Mouse (Mus musculus): ENCODE measurements around the gene Actr3. TPM values are rescaled to one million over a fixed set of nuclear protein-coding genes. Genes with fewer than 3 reads are reported as not detected.

Actr3 gene
- 224 TPM for polyA plus RNA-seq (2015; fragmentation: Illumina TruSeq; extraction: RNeasy Lipid Tissue Mini Kit (QIAGEN cat#74804); ENCODE audit: low read depth, low replicate concordance)

DNA sequence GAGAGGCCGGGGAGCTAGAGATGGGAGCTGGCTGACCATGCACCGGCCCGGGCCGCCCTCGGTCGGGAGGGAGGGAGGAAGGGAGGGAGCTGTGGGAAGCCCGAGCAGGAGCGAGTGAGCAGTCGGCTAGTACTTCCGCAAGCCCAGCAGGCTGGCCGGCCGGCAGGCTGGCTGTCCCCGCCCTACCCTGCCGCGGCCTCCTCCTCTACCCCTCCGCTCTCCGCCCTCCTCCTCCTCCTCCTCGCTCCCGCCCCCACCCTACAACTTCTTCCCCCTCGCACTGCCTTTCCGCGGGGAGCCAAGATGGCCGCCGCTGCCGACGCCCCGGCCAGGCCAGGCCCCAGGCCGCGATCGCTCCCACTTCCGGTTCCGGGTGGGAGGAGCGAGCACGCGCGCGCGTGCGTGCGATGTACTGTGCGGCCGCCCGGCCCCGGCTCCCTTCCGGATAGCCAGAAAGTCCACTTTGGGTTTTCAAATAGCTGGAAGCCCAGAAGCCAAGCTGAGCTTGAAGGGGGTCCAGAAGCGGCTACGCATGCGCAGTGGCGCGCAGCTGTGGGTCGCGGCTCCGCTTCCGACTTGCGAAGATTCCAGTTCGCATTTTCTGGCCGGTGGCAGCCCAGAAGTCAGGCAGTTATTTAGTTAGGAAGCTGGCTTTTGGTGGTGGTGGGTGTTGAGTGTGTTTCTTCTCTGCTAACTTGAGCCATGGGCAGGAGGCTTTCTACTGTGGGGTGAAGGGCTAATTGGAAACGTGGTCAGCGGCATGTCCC lies at the start of gene Actr3:
Gene Actr3, minus strand, starts transcription at position 359 of the 767 bp plus-strand sequence.

Other genes starting within 250 kb of the Actr3 start
- gene Slc35f5, start 124.9 kb upstream of the Actr3 start, polyA plus RNA-seq (2015; fragmentation: Illumina TruSeq; extraction: RNeasy Lipid Tissue Mini Kit (QIAGEN cat#74804); ENCODE audit: low read depth, low replicate concordance): 26.7 TPM
- not detected for gene Gpr39, start 241.3 kb upstream of the Actr3 start, polyA plus RNA-seq (2015; fragmentation: Illumina TruSeq; extraction: RNeasy Lipid Tissue Mini Kit (QIAGEN cat#74804); ENCODE audit: low read depth, low replicate concordance)